Comparison of ENCODE assay signal across 27 mouse cellular contexts in genomic region chr11:24090443-24090842, GRCm38 (mm10). TPM values are rescaled to one million over a fixed set of nuclear protein-coding genes. Genes with fewer than 3 reads are reported as not detected.
A peak's percentile ranks its signal among the peaks of the same experiment; 100 is the strongest.
DNase-seq lines count a peak whose midpoint lies in the region; ATAC-seq and TF ChIP-seq lines count a peak whose summit lies in the region.
"Had no signal": no experiment of that assay in that cellular context is flagged by ENCODE, and none has a peak within 500 bp of the region (broad histone marks: within the 10 kb centered on the region; RNA-seq: fewer than 3 reads in every experiment).

No protein-coding gene starts in this region.

- no peaks in the 10 kb centered on the region for H3K27me3 ChIP-seq in hindbrain, embryonic 14.5 days (ENCODE audit: control insufficient read depth, insufficient read depth, low read length)
- H3K27me3 ChIP-seq in hindbrain, postnatal 0 days (ENCODE audit: insufficient read depth, low read length), result no peaks in the 10 kb centered on the region
- no peaks in the 10 kb centered on the region for H3K27me3 ChIP-seq in MEL (ENCODE audit: control insufficient read depth in 1 of 2, insufficient read depth in 2 of 2, low read length in 2 of 2)
- H3K27me3 ChIP-seq in forebrain, embryonic 14.5 days (replicated peaks; ENCODE audit: control insufficient read depth, insufficient read depth, low read length), result no peaks in the 10 kb centered on the region
- no peaks in the 10 kb centered on the region for H3K27me3 ChIP-seq in neural tube, embryonic 12.5 days (replicated peaks)
- H3K27me3 ChIP-seq: heart, embryonic 12.5 days; limb, embryonic 12.5 days; liver, embryonic 12.5 days; stomach, embryonic 15.5 days had no signal

- no peak for DNase-seq in hindbrain, embryonic 14.5 days (ENCODE audit: low spot score)
- DNase-seq in hindbrain, postnatal 0 days (ENCODE audit: low spot score), result no peak
- peak; percentile 27 for DNase-seq in MEL (ENCODE audit: low read depth, low spot score)
- DNase-seq in forebrain, embryonic 14.5 days (ENCODE audit: low spot score), result no peak
- DNase-seq in yolk sac, embryonic 10.5 days (ENCODE audit: low spot score), result no peak
- DNase-seq: B cell, adult 2 months; cerebellum, adult 8-10 months; heart, postnatal 14 days; kidney, adult 2 months; kidney, postnatal 14 days; layer of hippocampus, adult 9-11 months; lung, embryonic 14.5 days; lung, postnatal 36 days; right cerebral cortex, postnatal 14 days; thymus, adult 18-20 months; thymus, postnatal 4 days had no signal

- TF ChIP-seq RAD21 in MEL (IDR thresholded peaks at IDR 0.05; ENCODE audit: low read depth, low read length), result no peak

- peaks cover 86% of the 10 kb centered on the region for H3K79me2 ChIP-seq in MEL (ENCODE audit: control insufficient read depth, insufficient read depth, low read length, poor library complexity)

- TF ChIP-seq CTCF in hindbrain, postnatal 0 days (IDR thresholded peaks at IDR 0.05; ENCODE audit: low read depth), result no peak
- no peak for TF ChIP-seq CTCF in MEL (IDR thresholded peaks at IDR 0.05 in 2 of 3, conservative IDR thresholded peaks at IDR 0.05 in 1 of 3; ENCODE audit: control insufficient read depth in 1 of 3, insufficient read depth in 1 of 3, low read depth in 2 of 3, low read length in 3 of 3, poor library complexity in 1 of 3, severe bottlenecking in 1 of 3)

- 0 out of 2 replicates have a peak overlapping the region, but pooled peaks have one; percentile 8 for H3K9ac ChIP-seq in hindbrain, embryonic 14.5 days
- H3K9ac ChIP-seq in hindbrain, postnatal 0 days (replicated peaks; ENCODE audit: low read length), result no peak overlapping the region
- no peak overlapping the region for H3K9ac ChIP-seq in MEL (ENCODE audit: control insufficient read depth, low read depth, low read length, poor library complexity, severe bottlenecking)
- H3K9ac ChIP-seq in forebrain, embryonic 14.5 days (ENCODE audit: low read length), result peak overlapping the region; percentile 35
- H3K9ac ChIP-seq in neural tube, embryonic 12.5 days, result no peak overlapping the region
- H3K9ac ChIP-seq: heart, embryonic 12.5 days; limb, embryonic 12.5 days; liver, embryonic 12.5 days; lung, embryonic 14.5 days; stomach, embryonic 15.5 days had no signal

- no peak overlapping the region for H3K4me3 ChIP-seq in hindbrain, embryonic 14.5 days (replicated peaks; ENCODE audit: low read length)
- no peak overlapping the region for H3K4me3 ChIP-seq in hindbrain, postnatal 0 days (ENCODE audit: low read length)
- H3K4me3 ChIP-seq in MEL (ENCODE audit: control insufficient read depth in 1 of 2, insufficient read depth in 1 of 2, low read depth in 2 of 2, low read length in 2 of 2), result no peak overlapping the region
- no peak overlapping the region for H3K4me3 ChIP-seq in forebrain, embryonic 14.5 days (ENCODE audit: low read depth, low read length)
- H3K4me3 ChIP-seq in neural tube, embryonic 12.5 days, result no peak overlapping the region
- H3K4me3 ChIP-seq: embryonic facial prominence, embryonic 10.5 days; heart, embryonic 12.5 days; limb, embryonic 12.5 days; liver, embryonic 12.5 days; stomach, embryonic 15.5 days had no signal

- H3K27ac ChIP-seq in hindbrain, embryonic 14.5 days, result peak overlapping the region; percentile 18
- no peak overlapping the region for H3K27ac ChIP-seq in hindbrain, postnatal 0 days
- H3K27ac ChIP-seq in MEL (ENCODE audit: control insufficient read depth, low read depth, low read length), result no peak overlapping the region
- peak overlapping the region; percentile 59; the same call in 1 of the 2 replicates for H3K27ac ChIP-seq in forebrain, embryonic 14.5 days (ENCODE audit: low read depth, low read length)
- no peak overlapping the region for H3K27ac ChIP-seq in neural tube, embryonic 12.5 days
- H3K27ac ChIP-seq: embryonic facial prominence, embryonic 10.5 days; limb, embryonic 12.5 days; liver, embryonic 12.5 days; stomach, embryonic 15.5 days had no signal

- TF ChIP-seq EP300 in MEL (IDR thresholded peaks at IDR 0.05; ENCODE audit: low read depth in 1 of 2, low read length in 2 of 2), result no peak

- 0 out of 4 replicates have a peak, but pooled peaks of 1 of the 2 experiments have one; percentile 32 for TF ChIP-seq POLR2A in MEL (IDR thresholded peaks at IDR 0.05; ENCODE audit: control insufficient read depth in 1 of 2, insufficient read depth in 1 of 2, low read depth in 1 of 2, low read length in 2 of 2, poor library complexity in 1 of 2)

- no peak for ATAC-seq in hindbrain, embryonic 14.5 days (ENCODE audit: low FRiP score)
- ATAC-seq in hindbrain, postnatal 0 days, result no peak
- no peak for ATAC-seq in forebrain, embryonic 14.5 days
- ATAC-seq in neural tube, embryonic 12.5 days (ENCODE audit: low FRiP score, low read depth), result no peak
- ATAC-seq in erythroblast, adult 5-6 weeks (replicated peaks; ENCODE audit: low FRiP score, poor library complexity, severe bottlenecking), result no peak
- ATAC-seq: inflammation-experienced regulatory T-cells, adult 6 months; liver, embryonic 12.5 days had no signal

- WGBS in hindbrain, embryonic 14.5 days, result 63% methylated on average over 4 of the region's 4 CpGs
- WGBS in hindbrain, postnatal 0 days, result 58% methylated on average over 4 of the region's 4 CpGs
- 52% methylated on average over 4 of the region's 4 CpGs for WGBS in forebrain, embryonic 14.5 days
- WGBS in neural tube, embryonic 12.5 days, result 80% methylated on average over 4 of the region's 4 CpGs

- no peaks in the 10 kb centered on the region for H3K9me3 ChIP-seq in hindbrain, embryonic 14.5 days (ENCODE audit: control insufficient read depth, low read length)
- H3K9me3 ChIP-seq in hindbrain, postnatal 0 days (ENCODE audit: low read length), result no peaks in the 10 kb centered on the region
- H3K9me3 ChIP-seq in MEL (replicated peaks; ENCODE audit: insufficient read depth, low read length), result no peaks in the 10 kb centered on the region
- H3K9me3 ChIP-seq in forebrain, embryonic 14.5 days (replicated peaks; ENCODE audit: control insufficient read depth, low read length), result no peaks in the 10 kb centered on the region
- no peaks in the 10 kb centered on the region for H3K9me3 ChIP-seq in neural tube, embryonic 12.5 days
- H3K9me3 ChIP-seq: embryonic facial prominence, embryonic 10.5 days; heart, embryonic 12.5 days; limb, embryonic 12.5 days; liver, embryonic 12.5 days; stomach, embryonic 15.5 days had no signal

- peak overlapping the region; percentile 100 for H3K4me2 ChIP-seq in hindbrain, embryonic 14.5 days (replicated peaks)
- H3K4me2 ChIP-seq in hindbrain, postnatal 0 days (ENCODE audit: low read depth, low read length), result no peak overlapping the region; the same call in 1 of the 2 replicates
- H3K4me2 ChIP-seq in forebrain, embryonic 14.5 days (ENCODE audit: low read length), result peak overlapping the region; percentile 98
- 0 out of 2 replicates have a peak overlapping the region, but pooled peaks have one; percentile 25 for H3K4me2 ChIP-seq in neural tube, embryonic 12.5 days (replicated peaks)
- H3K4me2 ChIP-seq: heart, embryonic 12.5 days; limb, embryonic 12.5 days; liver, embryonic 12.5 days; lung, embryonic 14.5 days; stomach, embryonic 15.5 days had no signal

- H3K36me3 ChIP-seq in hindbrain, embryonic 14.5 days (replicated peaks; ENCODE audit: control insufficient read depth, insufficient read depth), result peaks cover 45% of the 10 kb centered on the region
- no peaks in the 10 kb centered on the region for H3K36me3 ChIP-seq in hindbrain, postnatal 0 days (ENCODE audit: insufficient read depth, low read length)
- peaks cover 67 to 74% of the 10 kb centered on the region in 2 experiments for H3K36me3 ChIP-seq in MEL (ENCODE audit: control insufficient read depth in 1 of 2, insufficient read depth in 2 of 2, low read length in 2 of 2)
- peaks cover 56% of the 10 kb centered on the region for H3K36me3 ChIP-seq in forebrain, embryonic 14.5 days (ENCODE audit: control insufficient read depth, insufficient read depth, low read length)
- peaks cover 48% of the 10 kb centered on the region for H3K36me3 ChIP-seq in neural tube, embryonic 12.5 days
- H3K36me3 ChIP-seq: stomach, embryonic 15.5 days had no signal

- H3K4me1 ChIP-seq in hindbrain, embryonic 14.5 days (replicated peaks; ENCODE audit: control insufficient read depth, insufficient read depth, low read length), result peaks cover 87% of the 10 kb centered on the region
- H3K4me1 ChIP-seq in hindbrain, postnatal 0 days (ENCODE audit: insufficient read depth, low read length), result no peaks in the 10 kb centered on the region
- peaks cover 12 to 19% of the 10 kb centered on the region in 2 experiments for H3K4me1 ChIP-seq in MEL (ENCODE audit: control insufficient read depth in 1 of 2, insufficient read depth in 2 of 2, low read length in 2 of 2)
- H3K4me1 ChIP-seq in forebrain, embryonic 14.5 days (ENCODE audit: control insufficient read depth, insufficient read depth, low read length), result peaks cover 78% of the 10 kb centered on the region
- peaks cover 69% of the 10 kb centered on the region for H3K4me1 ChIP-seq in neural tube, embryonic 12.5 days

RNA-seq across cellular contexts. Expression of gene Bcl11a, which starts 12.6 kb away (rescaled TPM):
- 106 and 117 TPM in 2 replicates for polyA plus RNA-seq in hindbrain, embryonic 14.5 days (2014; fragmentation: Nextera tagmentation; extraction: Ambion mirVana)
- 32.2 and 32.3 TPM in 2 replicates for total RNA-seq in hindbrain, postnatal 0 days (2014; rRNA removed)
- polyA plus RNA-seq in hindbrain, postnatal 0 days (2015; fragmentation: Nextera tagmentation; extraction: Ambion mirVana), result 69.8 and 73.5 TPM in 2 replicates
- total RNA-seq in MEL (2012; rRNA removed), result 37.0 and 43.8 TPM in 2 replicates
- 100 to 1,000 TPM in 1 of 2 experiments, 10 to 100 TPM in 1; 83.8 to 112 TPM for polyA plus RNA-seq in MEL (2012; ENCODE audit: insufficient read depth in 1 of 2, insufficient read length in 2 of 2, low read depth in 1 of 2, low replicate concordance in 2 of 2, missing spikeins in 1 of 2)
- 148 and 174 TPM in 2 replicates for polyA plus RNA-seq in forebrain, embryonic 14.5 days (2014; fragmentation: Nextera tagmentation; extraction: Ambion mirVana)
- polyA plus RNA-seq in neural tube, embryonic 12.5 days (2016; fragmentation: Nextera tagmentation; extraction: Ambion mirVana), result 96.6 and 101 TPM in 2 replicates
- total RNA-seq in erythroblast, adult 5-6 weeks (2015; ENCODE audit: low replicate concordance), result 11.1 and 25.5 TPM in 2 replicates
- total RNA-seq in erythroblast, adult 5-6 weeks (2017; ENCODE audit: low replicate concordance), result 4.9 and 10.2 TPM in 2 replicates

RNA-seq across cellular contexts. Expression of gene A830031A19Rik, which starts 15.6 kb away (rescaled TPM):
- polyA plus RNA-seq in hindbrain, embryonic 14.5 days (2014; fragmentation: Nextera tagmentation; extraction: Ambion mirVana), result not detected in 2 replicates
- total RNA-seq in hindbrain, postnatal 0 days (2014; rRNA removed), result not detected in 2 replicates
- polyA plus RNA-seq in hindbrain, postnatal 0 days (2015; fragmentation: Nextera tagmentation; extraction: Ambion mirVana), result not detected in 2 replicates
- not detected in 2 replicates for total RNA-seq in MEL (2012; rRNA removed)
- not detected for polyA plus RNA-seq in MEL (2012; ENCODE audit: insufficient read depth in 1 of 2, insufficient read length in 2 of 2, low read depth in 1 of 2, low replicate concordance in 2 of 2, missing spikeins in 1 of 2)
- polyA plus RNA-seq in forebrain, embryonic 14.5 days (2014; fragmentation: Nextera tagmentation; extraction: Ambion mirVana), result 0.32 and 0.41 TPM in 2 replicates
- not detected in 2 replicates for polyA plus RNA-seq in neural tube, embryonic 12.5 days (2016; fragmentation: Nextera tagmentation; extraction: Ambion mirVana)
- not detected in 2 replicates for total RNA-seq in erythroblast, adult 5-6 weeks (2015; ENCODE audit: low replicate concordance)
- total RNA-seq in erythroblast, adult 5-6 weeks (2017; ENCODE audit: low replicate concordance), result 4.0 TPM in 1 of 2 replicates, not detected in the other
- total RNA-seq: adrenal gland, postnatal 4 days; gastrocnemius, adult 8-10 months; heart, postnatal 14 days had no signal
- polyA plus RNA-seq: embryonic facial prominence, embryonic 10.5 days; heart, embryonic 12.5 days; inflammation-experienced regulatory T-cells, adult 6 months; kidney, adult 2 months; limb, embryonic 12.5 days; liver, embryonic 12.5 days; lung, embryonic 14.5 days; spleen, adult 2 months; stomach, embryonic 15.5 days had no signal

Comparison
In these comparisons a context has a peak if more than half of its experiments do, and no peak if none do; other contexts are left out.
1. H3K27ac ChIP-seq: peak in hindbrain, embryonic 14.5 days (single experiment) and forebrain, embryonic 14.5 days (single experiment); none in hindbrain, postnatal 0 days (single experiment), MEL (single experiment) and neural tube, embryonic 12.5 days (single experiment).
2. H3K9ac ChIP-seq: peak in hindbrain, embryonic 14.5 days (single experiment) and forebrain, embryonic 14.5 days (single experiment); none in hindbrain, postnatal 0 days (single experiment), MEL (single experiment) and neural tube, embryonic 12.5 days (single experiment).